Mouse (Mus musculus): Measurements from ENCODE around the gene Atp12a.

Atp12a gene

GRCm38 (mm10) chr14:56382366-56382765, 17.5 kb downstream of the Atp12a start:
- DNase-seq, result no peak

GRCm38 (mm10) chr14:56390247-56390646, 25.4 kb downstream of the Atp12a start:
- no peak for DNase-seq

- DNase-seq, result no peak
These were observed 28.9 kb downstream of the Atp12a start for GRCm38 (mm10) chr14:56393704-56394312.

- DNase-seq, result no peak
These were observed 33.1 kb downstream of the Atp12a start for GRCm38 (mm10) chr14:56398001-56398400.

GRCm38 (mm10) chr14:56402311-56403071, 37.6 kb downstream of the Atp12a start, which contains the start of gene Rnf17:
Rnf17 (plus strand) TSS chr14:56402581.
- DNase-seq, result no peak

- no peak for DNase-seq
These were observed 38.2 kb downstream of the Atp12a start for GRCm38 (mm10) chr14:56403072-56403375.

All from right cerebral cortex, postnatal 25 days (tissue).